Mouse (Mus musculus): ENCODE data around the gene Mien1.

DNA sequence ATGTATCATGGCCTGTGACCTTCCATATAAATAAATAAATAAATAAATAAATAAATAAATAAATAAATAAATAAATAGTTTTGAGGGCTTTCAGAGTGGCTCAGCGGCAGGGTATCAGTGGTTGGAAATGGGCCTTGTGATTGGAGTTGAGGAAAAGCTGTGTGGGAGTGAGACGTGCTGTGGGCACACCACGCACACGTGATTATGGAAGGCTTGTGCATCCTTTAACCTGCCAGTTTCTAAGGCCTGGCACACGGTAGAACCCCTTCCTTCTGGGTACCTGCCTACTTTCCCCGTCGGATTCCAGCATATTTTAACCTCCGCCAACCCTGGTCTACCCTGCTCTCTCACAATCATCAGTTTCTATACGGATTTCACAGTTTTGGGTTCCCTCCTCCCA lies 18.2 kb upstream of the Mien1 start:
- TF ChIP-seq CTCF (IDR thresholded peaks at IDR 0.05; ENCODE audit: extremely low read depth, insufficient read depth, insufficient read length, insufficient replicate concordance): no peak
- no peak for TF ChIP-seq POLR2A (IDR thresholded peaks at IDR 0.05; ENCODE audit: low read depth, low read length)

Measured in spleen, adult 2 months (tissue).